In the genomic region with DNA sequence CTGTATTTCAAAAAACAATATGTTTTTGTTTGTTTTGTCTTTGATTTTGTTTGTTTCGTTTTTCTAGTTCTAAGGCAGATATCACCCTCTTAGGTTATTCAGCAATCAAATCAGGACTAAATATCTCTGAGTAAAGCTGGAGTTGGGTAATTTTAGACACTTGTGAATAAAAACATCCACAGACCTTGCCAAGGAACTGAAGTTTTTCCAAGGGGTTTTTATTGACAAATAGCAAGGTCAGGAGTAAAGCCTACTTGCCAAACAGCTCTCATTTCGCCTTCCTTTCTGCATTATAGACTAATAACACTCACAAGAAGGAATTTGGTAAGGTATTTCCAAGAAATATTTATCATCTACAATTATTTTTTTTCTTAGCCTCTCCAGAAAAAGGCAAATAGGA, we compare ENCODE assay signal across 27 mouse cellular contexts. TPM values are rescaled to one million over a fixed set of nuclear protein-coding genes. Genes with fewer than 3 reads are reported as not detected.
A peak's percentile ranks its signal among the peaks of the same experiment; 100 is the strongest.
DNase-seq lines count a peak whose midpoint lies in the region; ATAC-seq and TF ChIP-seq lines count a peak whose summit lies in the region.
"Had no signal": no experiment of that assay in that cellular context is flagged by ENCODE, and none has a peak within 500 bp of the region (broad histone marks: within the 10 kb centered on the region; RNA-seq: fewer than 3 reads in every experiment).

No protein-coding gene starts in this region.

- no peak overlapping the region for H3K9ac ChIP-seq in liver, adult 2 months (ENCODE audit: low read depth, low read length)
- H3K9ac ChIP-seq in liver, embryonic 12.5 days: no peak overlapping the region
- H3K9ac ChIP-seq: embryonic facial prominence, embryonic 12.5 days; forebrain, embryonic 13.5 days; forebrain, embryonic 15.5 days; forebrain, postnatal 0 days had no signal

- H3K4me3 ChIP-seq in gastrocnemius, adult 2 months: no peak overlapping the region
- H3K4me3 ChIP-seq in liver, adult 2 months (ENCODE audit: insufficient read depth, low read depth, low read length): no peak overlapping the region
- no peak overlapping the region for H3K4me3 ChIP-seq in liver, embryonic 12.5 days
- H3K4me3 ChIP-seq: embryonic facial prominence, embryonic 10.5 days; embryonic facial prominence, embryonic 12.5 days; forebrain, embryonic 13.5 days; forebrain, embryonic 15.5 days had no signal

- H3K27ac ChIP-seq in gastrocnemius, adult 2 months: peak overlapping the region; percentile 3; the same call in 1 of the 2 replicates
- no peak overlapping the region for H3K27ac ChIP-seq in liver, adult 2 months (replicated peaks; ENCODE audit: insufficient read depth, low read depth, low read length)
- no peak overlapping the region for H3K27ac ChIP-seq in liver, embryonic 12.5 days
- H3K27ac ChIP-seq: embryonic facial prominence, embryonic 10.5 days; embryonic facial prominence, embryonic 12.5 days; forebrain, embryonic 13.5 days; forebrain, embryonic 15.5 days had no signal

- 19% methylated on average over 2 of the region's 2 CpGs for WGBS in liver, adult 2 months
- 40% methylated on average over 2 of the region's 2 CpGs for WGBS in liver, embryonic 12.5 days (ENCODE audit: insufficient replicate concordance)

- H3K27me3 ChIP-seq in liver, adult 2 months (ENCODE audit: control insufficient read depth, insufficient read depth, low read length): no peaks in the 10 kb centered on the region
- H3K27me3 ChIP-seq in liver, embryonic 12.5 days (replicated peaks): no peaks in the 10 kb centered on the region
- H3K27me3 ChIP-seq: CH12.LX; embryonic facial prominence, embryonic 12.5 days; forebrain, embryonic 13.5 days; forebrain, embryonic 15.5 days; Patski had no signal

- no peak for TF ChIP-seq POLR2A in liver, adult 2 months (IDR thresholded peaks at IDR 0.05; ENCODE audit: extremely low read depth, insufficient read depth, low read length)

- no peak overlapping the region for H3K4me2 ChIP-seq in liver, embryonic 12.5 days
- H3K4me2 ChIP-seq: embryonic facial prominence, embryonic 12.5 days; forebrain, embryonic 13.5 days; forebrain, embryonic 15.5 days had no signal

- DNase-seq in adrenal gland, adult 2 months: peak; percentile 16
- DNase-seq in adrenal gland, postnatal 36 days: no peak
- no peak for DNase-seq in gastrocnemius, adult 2 months
- no peak for DNase-seq in gastrocnemius, postnatal 4 days (ENCODE audit: low spot score in 2 of 2)
- DNase-seq in liver, adult 2 months (ENCODE audit: extremely low read depth, low read depth, low spot score): peak; percentile 79
- DNase-seq: adrenal gland, postnatal 10 days; adrenal gland, postnatal 25 days; B cell, adult 2 months; cerebellum, adult 11-12 months; cerebellum, adult 2 months; cerebellum, adult 9-10 months; cerebellum, postnatal 10 days; cerebellum, postnatal 25 days; forebrain, postnatal 0 days had no signal

- no peaks in the 10 kb centered on the region for H3K36me3 ChIP-seq in liver, adult 2 months (ENCODE audit: control insufficient read depth, insufficient read depth, low read length)
- no peaks in the 10 kb centered on the region for H3K36me3 ChIP-seq in liver, embryonic 12.5 days
- H3K36me3 ChIP-seq: embryonic facial prominence, embryonic 10.5 days; embryonic facial prominence, embryonic 12.5 days; forebrain, embryonic 15.5 days; G1E had no signal

- no peaks in the 10 kb centered on the region for H3K9me3 ChIP-seq in liver, embryonic 12.5 days (replicated peaks)
- H3K9me3 ChIP-seq: embryonic facial prominence, embryonic 10.5 days; embryonic facial prominence, embryonic 12.5 days; forebrain, embryonic 13.5 days; forebrain, embryonic 15.5 days had no signal

- no peaks in the 10 kb centered on the region for H3K79me2 ChIP-seq in liver, adult 2 months (ENCODE audit: control insufficient read depth, insufficient read depth, low read length)

- no peak for TF ChIP-seq CTCF in gastrocnemius, adult 2 months (IDR thresholded peaks at IDR 0.05)
- no peak for TF ChIP-seq CTCF in liver, adult 2 months (IDR thresholded peaks at IDR 0.05; ENCODE audit: low read depth, low read length)

- intact Hi-C loops in gastrocnemius, adult 2 months (cut with DNase I): no loop called here

- peaks cover 4% of the 10 kb centered on the region for H3K4me1 ChIP-seq in liver, adult 2 months (ENCODE audit: control insufficient read depth, insufficient read depth, low read length)
- H3K4me1 ChIP-seq in liver, embryonic 12.5 days: no peaks in the 10 kb centered on the region
- H3K4me1 ChIP-seq: embryonic facial prominence, embryonic 10.5 days; embryonic facial prominence, embryonic 12.5 days; forebrain, embryonic 13.5 days; forebrain, embryonic 15.5 days had no signal

- ATAC-seq in liver, embryonic 12.5 days: no peak
- ATAC-seq: activated CD4-positive, CD25-positive, alpha-beta regulatory T cell, adult 4 months; CD4-positive, CD25-positive, alpha-beta regulatory T cell, adult 4 months; forebrain, embryonic 13.5 days; forebrain, embryonic 15.5 days; forebrain, postnatal 0 days; Patski had no signal

RNA-seq across cellular contexts. Expression of a gene that starts 6.5 kb away (rescaled TPM):
- total RNA-seq in adrenal gland, adult 2 months (2021): 1 to 10 TPM in 1 of 2 experiments, under 1 TPM in 1; 0.84 to 3.9 TPM
- polyA plus RNA-seq in adrenal gland, adult 2 months (2012; rRNA removed): not detected in 2 replicates
- 1 to 10 TPM in 1 of 2 experiments, under 1 TPM in 1; 0.36 to 4.8 TPM for total RNA-seq in adrenal gland, postnatal 36 days (2021)
- under 1 TPM in 1 of 2 experiments, not detected in 1; 0.26 TPM for total RNA-seq in gastrocnemius, adult 2 months (2021)
- not detected for total RNA-seq in gastrocnemius, postnatal 4 days (2021)
- total RNA-seq in liver, adult 2 months (2014; rRNA removed): 0.09 and 0.20 TPM in 2 replicates
- 0.49 TPM in 1 of 2 replicates, not detected in the other for polyA plus RNA-seq in liver, adult 2 months (2012; rRNA removed)
- not detected in 2 replicates for polyA plus RNA-seq in liver, embryonic 12.5 days (2016; fragmentation: Nextera tagmentation; extraction: Ambion mirVana)
- total RNA-seq: CH12.LX; forebrain, postnatal 0 days; G1E had no signal
- polyA plus RNA-seq: activated CD4-positive, CD25-positive, alpha-beta regulatory T cell, adult 4 months; CD4-positive, CD25-positive, alpha-beta regulatory T cell, adult 4 months; cerebellum, adult 2 months; cortical plate, adult 2 months; forebrain, embryonic 13.5 days; forebrain, embryonic 15.5 days; forebrain, postnatal 0 days; G1E; Patski had no signal

RNA-seq across cellular contexts. Expression of a gene that starts 29.1 kb away (rescaled TPM):
- under 1 TPM in 1 of 2 experiments, not detected in 1; 0.40 TPM for total RNA-seq in adrenal gland, adult 2 months (2021)
- polyA plus RNA-seq in adrenal gland, adult 2 months (2012; rRNA removed): not detected in 2 replicates
- total RNA-seq in adrenal gland, postnatal 36 days (2021): not detected
- not detected for total RNA-seq in gastrocnemius, adult 2 months (2021)
- total RNA-seq in gastrocnemius, postnatal 4 days (2021): under 1 TPM in 1 of 2 experiments, not detected in 1; 0.23 TPM
- 141 and 268 TPM in 2 replicates for total RNA-seq in liver, adult 2 months (2014; rRNA removed)
- polyA plus RNA-seq in liver, adult 2 months (2012; rRNA removed): 6.7 and 10.2 TPM in 2 replicates
- polyA plus RNA-seq in liver, embryonic 12.5 days (2016; fragmentation: Nextera tagmentation; extraction: Ambion mirVana): 0.89 and 1.0 TPM in 2 replicates
- total RNA-seq: adrenal gland, postnatal 25 days; CH12.LX; forebrain, postnatal 0 days had no signal
- polyA plus RNA-seq: CD4-positive, CD25-positive, alpha-beta regulatory T cell, adult 4 months; cerebellum, adult 2 months; cortical plate, adult 2 months; embryonic facial prominence, embryonic 10.5 days; embryonic facial prominence, embryonic 12.5 days; forebrain, embryonic 11.5 days; forebrain, embryonic 13.5 days; forebrain, embryonic 15.5 days; forebrain, postnatal 0 days; G1E; Patski had no signal

RNA-seq across cellular contexts. Expression of a gene that starts 59.9 kb away (rescaled TPM):
- total RNA-seq in adrenal gland, adult 2 months (2021): not detected
- polyA plus RNA-seq in adrenal gland, adult 2 months (2012; rRNA removed): not detected in 2 replicates
- total RNA-seq in adrenal gland, postnatal 36 days (2021): not detected
- total RNA-seq in gastrocnemius, adult 2 months (2021): not detected
- not detected for total RNA-seq in gastrocnemius, postnatal 4 days (2021)
- total RNA-seq in liver, adult 2 months (2014; rRNA removed): 21.9 and 36.1 TPM in 2 replicates
- 1.9 and 3.7 TPM in 2 replicates for polyA plus RNA-seq in liver, adult 2 months (2012; rRNA removed)
- polyA plus RNA-seq in liver, embryonic 12.5 days (2016; fragmentation: Nextera tagmentation; extraction: Ambion mirVana): 0.48 and 0.64 TPM in 2 replicates
- total RNA-seq: adrenal gland, adult 18-20 months; adrenal gland, postnatal 25 days; CH12.LX; forebrain, postnatal 0 days had no signal
- polyA plus RNA-seq: activated CD4-positive, CD25-positive, alpha-beta regulatory T cell, adult 4 months; CD4-positive, CD25-positive, alpha-beta regulatory T cell, adult 4 months; cerebellum, adult 2 months; cortical plate, adult 2 months; forebrain, embryonic 13.5 days; forebrain, embryonic 15.5 days; forebrain, postnatal 0 days; G1E; Patski had no signal

Comparison
In these comparisons a context has a peak if more than half of its experiments do, and no peak if none do; other contexts are left out.
1. DNase-seq: peak in adrenal gland, adult 2 months (single experiment) and liver, adult 2 months (single experiment); none in adrenal gland, postnatal 36 days (0 of 2), gastrocnemius, adult 2 months (single experiment) and gastrocnemius, postnatal 4 days (0 of 2).
2. RNA of a gene that starts 29.1 kb away (total RNA-seq): 141 to 268 TPM in liver, adult 2 months; 0.40 TPM in adrenal gland, adult 2 months, 0.23 TPM in gastrocnemius, postnatal 4 days, not detected in adrenal gland, postnatal 36 days and not detected in gastrocnemius, adult 2 months; every median in the first group is over 100 times any median in the second.
3. RNA of a gene that starts 59.9 kb away (total RNA-seq): 21.9 to 36.1 TPM in liver, adult 2 months; not detected in gastrocnemius, postnatal 4 days, not detected in adrenal gland, adult 2 months, not detected in adrenal gland, postnatal 36 days and not detected in gastrocnemius, adult 2 months; every median in the first group is over 10 times any median in the second.